Mouse (Mus musculus): ENCODE data around the gene Lrch1. TPM values are rescaled to one million over a fixed set of nuclear protein-coding genes. Genes with fewer than 3 reads are reported as not detected.

Gene Lrch1
- total and polyA plus RNA-seq, 3 experiments: 2.8 to 6.1 TPM; not detected in 1

DNA sequence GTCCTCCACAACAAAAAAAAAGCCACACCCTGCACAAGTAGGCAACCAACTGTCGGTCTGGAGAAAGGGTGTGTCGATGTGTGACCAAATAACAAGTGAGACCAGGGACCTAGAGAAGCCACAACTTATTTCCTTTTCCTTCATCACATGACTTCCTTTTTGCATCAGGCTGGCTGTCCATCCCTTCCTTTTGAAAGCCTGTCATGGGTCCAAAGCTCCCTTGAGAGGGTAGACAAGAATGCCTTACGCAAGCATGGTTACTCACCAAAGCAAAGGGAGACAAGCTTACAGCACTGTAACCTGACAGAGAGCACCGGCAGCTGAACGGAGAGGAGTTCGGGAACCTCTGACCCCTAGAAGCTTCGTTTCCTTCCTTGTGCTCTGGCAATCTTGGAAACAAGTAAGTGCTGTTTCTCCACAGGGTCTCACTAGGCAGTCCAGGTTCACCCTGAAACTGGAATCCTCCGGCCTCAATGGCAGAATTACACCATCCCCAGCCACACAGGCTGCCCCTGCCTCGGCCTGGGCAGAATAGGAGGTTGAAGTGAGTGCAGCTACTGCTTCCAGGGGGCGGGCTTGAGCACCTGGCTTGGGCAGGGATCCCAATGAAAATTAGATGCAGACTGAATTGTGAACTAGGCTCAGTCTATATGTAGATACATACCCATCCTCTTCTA is 150.2 kb downstream of the Lrch1 start:
- Histone ChIP-seq H3K27me3 (ENCODE audit: control insufficient read depth in 1 of 2, insufficient read depth in 2 of 2, low read length in 2 of 2) (no peaks in the 10 kb centered on the region), H3K9ac (ENCODE audit: control insufficient read depth, low read depth, low read length, poor library complexity, severe bottlenecking) (no peak overlapping the region), H3K4me1 (ENCODE audit: control insufficient read depth in 1 of 2, insufficient read depth in 2 of 2, low read length in 2 of 2) (no peaks in the 10 kb centered on the region), H3K36me3 (ENCODE audit: control insufficient read depth in 1 of 2, insufficient read depth in 2 of 2, low read length in 2 of 2) (peaks cover 0 to 2% of the 10 kb centered on the region in 2 experiments; a peak in 1 of 4 replicates), H3K4me3 (ENCODE audit: control insufficient read depth in 1 of 2, insufficient read depth in 1 of 2, low read depth in 2 of 2, low read length in 2 of 2) (no peak overlapping the region), H3K79me2 (ENCODE audit: control insufficient read depth, insufficient read depth, low read length, poor library complexity) (no peaks in the 10 kb centered on the region), H3K9me3 (replicated peaks; ENCODE audit: insufficient read depth, low read length) (no peaks in the 10 kb centered on the region), H3K27ac (ENCODE audit: control insufficient read depth, low read depth, low read length) (no peak overlapping the region)
- no peak for DNase-seq (ENCODE audit: low read depth, low spot score)
- no peak for TF ChIP-seq SIN3A (IDR thresholded peaks at IDR 0.05; ENCODE audit: low read length)

GRCm38 (mm10) chr14:74794931-74795330 is 152.7 kb downstream of the Lrch1 start:
- no peak overlapping the region for H3K9ac ChIP-seq (ENCODE audit: control insufficient read depth, low read depth, low read length, poor library complexity, severe bottlenecking)
- no peak for TF ChIP-seq TAL1 (IDR thresholded peaks at IDR 0.05; ENCODE audit: low read length)
- TF ChIP-seq POLR2AphosphoS5 (IDR thresholded peaks at IDR 0.05; ENCODE audit: borderline replicate concordance, low read depth, low read length): no peak
- no peaks in the 10 kb centered on the region for H3K4me1 ChIP-seq (ENCODE audit: control insufficient read depth in 1 of 2, insufficient read depth in 2 of 2, low read length in 2 of 2)
- H3K27ac ChIP-seq (ENCODE audit: control insufficient read depth, low read depth, low read length): no peak overlapping the region
- no peaks in the 10 kb centered on the region for H3K79me2 ChIP-seq (ENCODE audit: control insufficient read depth, insufficient read depth, low read length, poor library complexity)
- no peaks in the 10 kb centered on the region for H3K36me3 ChIP-seq (ENCODE audit: control insufficient read depth in 1 of 2, insufficient read depth in 2 of 2, low read length in 2 of 2)
- no peak overlapping the region for H3K4me3 ChIP-seq (ENCODE audit: control insufficient read depth in 1 of 2, insufficient read depth in 1 of 2, low read depth in 2 of 2, low read length in 2 of 2)
- H3K9me3 ChIP-seq (replicated peaks; ENCODE audit: insufficient read depth, low read length): no peaks in the 10 kb centered on the region
- no peaks in the 10 kb centered on the region for H3K27me3 ChIP-seq (ENCODE audit: control insufficient read depth in 1 of 2, insufficient read depth in 2 of 2, low read length in 2 of 2)
- DNase-seq (ENCODE audit: low read depth, low spot score): no peak

DNA sequence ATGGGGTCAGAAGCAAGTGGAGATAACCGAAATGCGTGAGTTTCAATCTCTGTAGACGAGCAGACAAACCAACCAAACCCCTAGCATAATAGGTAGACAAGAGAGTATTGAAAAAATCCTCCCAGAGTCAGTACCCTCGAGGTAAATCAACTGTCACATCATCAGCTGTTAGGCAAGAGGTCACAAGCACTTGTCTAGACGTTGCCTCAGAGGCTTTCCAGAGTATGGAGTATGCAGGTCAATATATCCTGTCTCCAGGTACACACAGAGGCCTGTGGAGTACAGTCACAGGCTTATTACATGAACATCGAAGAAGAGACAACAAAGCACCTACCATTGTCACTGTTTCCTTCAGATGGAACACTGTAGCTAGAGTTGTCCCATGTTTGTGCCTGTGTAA is 154.9 kb downstream of the Lrch1 start:
- no peak overlapping the region for H3K27ac ChIP-seq (ENCODE audit: control insufficient read depth, low read depth, low read length)
- H3K36me3 ChIP-seq (ENCODE audit: control insufficient read depth in 1 of 2, insufficient read depth in 2 of 2, low read length in 2 of 2): no peaks in the 10 kb centered on the region
- H3K9me3 ChIP-seq (replicated peaks; ENCODE audit: insufficient read depth, low read length): no peaks in the 10 kb centered on the region
- H3K9ac ChIP-seq (ENCODE audit: control insufficient read depth, low read depth, low read length, poor library complexity, severe bottlenecking): no peak overlapping the region
- no peaks in the 10 kb centered on the region for H3K79me2 ChIP-seq (ENCODE audit: control insufficient read depth, insufficient read depth, low read length, poor library complexity)
- H3K4me3 ChIP-seq (ENCODE audit: control insufficient read depth in 1 of 2, insufficient read depth in 1 of 2, low read depth in 2 of 2, low read length in 2 of 2): no peak overlapping the region
- no peak for TF ChIP-seq NELFE (IDR thresholded peaks at IDR 0.05; ENCODE audit: low read depth, low read length)
- no peak for TF ChIP-seq MXI1 (IDR thresholded peaks at IDR 0.05; ENCODE audit: low read depth, low read length)
- TF ChIP-seq KAT2A (conservative IDR thresholded peaks at IDR 0.05; ENCODE audit: low read depth, low read length): no peak
- TF ChIP-seq ZNF384 (IDR thresholded peaks at IDR 0.05; ENCODE audit: low read depth, low read length): no peak
- TF ChIP-seq ELF1 (IDR thresholded peaks at IDR 0.05; ENCODE audit: low read depth, low read length): no peak
- no peaks in the 10 kb centered on the region for H3K4me1 ChIP-seq (ENCODE audit: control insufficient read depth in 1 of 2, insufficient read depth in 2 of 2, low read length in 2 of 2)
- DNase-seq (ENCODE audit: low read depth, low spot score): no peak
- H3K27me3 ChIP-seq (ENCODE audit: control insufficient read depth in 1 of 2, insufficient read depth in 2 of 2, low read length in 2 of 2): no peaks in the 10 kb centered on the region

DNA sequence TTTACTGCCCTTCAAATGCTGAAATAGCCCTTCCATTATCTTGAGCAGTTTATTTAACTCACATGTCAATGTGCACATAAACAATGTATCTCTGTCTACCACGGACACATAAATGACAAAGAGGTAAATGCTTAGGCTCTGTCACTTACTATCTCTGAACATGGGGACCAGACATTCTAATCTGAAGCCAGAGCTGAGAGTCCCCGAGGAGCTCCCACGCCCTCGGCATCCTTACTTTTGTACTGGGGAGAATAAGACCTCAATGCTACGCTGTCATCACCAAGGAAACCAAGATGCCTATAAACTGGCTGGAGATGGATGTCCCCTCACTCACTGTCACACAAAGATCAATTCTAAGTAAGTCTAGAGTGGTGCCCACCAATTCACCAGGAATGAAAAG is 157.1 kb downstream of the Lrch1 start:
- Histone ChIP-seq H3K36me3 (ENCODE audit: control insufficient read depth in 1 of 2, insufficient read depth in 2 of 2, low read length in 2 of 2) (no peaks in the 10 kb centered on the region), H3K4me1 (ENCODE audit: control insufficient read depth in 1 of 2, insufficient read depth in 2 of 2, low read length in 2 of 2) (no peaks in the 10 kb centered on the region), H3K79me2 (ENCODE audit: control insufficient read depth, insufficient read depth, low read length, poor library complexity) (no peaks in the 10 kb centered on the region), H3K27me3 (ENCODE audit: control insufficient read depth in 1 of 2, insufficient read depth in 2 of 2, low read length in 2 of 2) (no peaks in the 10 kb centered on the region), H3K27ac (ENCODE audit: control insufficient read depth, low read depth, low read length) (no peak overlapping the region), H3K9ac (ENCODE audit: control insufficient read depth, low read depth, low read length, poor library complexity, severe bottlenecking) (no peak overlapping the region), H3K9me3 (replicated peaks; ENCODE audit: insufficient read depth, low read length) (no peaks in the 10 kb centered on the region), H3K4me3 (ENCODE audit: control insufficient read depth in 1 of 2, insufficient read depth in 1 of 2, low read depth in 2 of 2, low read length in 2 of 2) (no peak overlapping the region)
- no peak for TF ChIP-seq EP300 (IDR thresholded peaks at IDR 0.05; ENCODE audit: low read depth in 1 of 2, low read length in 2 of 2)
- no peak for TF ChIP-seq MAZ (IDR thresholded peaks at IDR 0.05; ENCODE audit: low read depth, low read length)
- no peak for TF ChIP-seq TAL1 (IDR thresholded peaks at IDR 0.05; ENCODE audit: low read length)
- no peak for TF ChIP-seq ZMIZ1 (IDR thresholded peaks at IDR 0.05; ENCODE audit: low read depth, low read length)
- no peak for TF ChIP-seq NRF1 (IDR thresholded peaks at IDR 0.05; ENCODE audit: insufficient read depth, low read depth, low read length, poor library complexity, severe bottlenecking)
- no peak for TF ChIP-seq MAX (IDR thresholded peaks at IDR 0.05; ENCODE audit: low read length)
- no peak for TF ChIP-seq BHLHE40 (IDR thresholded peaks at IDR 0.05; ENCODE audit: borderline replicate concordance, low read depth, low read length)
- no peak for TF ChIP-seq TBP (IDR thresholded peaks at IDR 0.05; ENCODE audit: low read depth, low read length)
- TF ChIP-seq SMC3 (IDR thresholded peaks at IDR 0.05; ENCODE audit: low read depth, low read length): no peak
- TF ChIP-seq MEF2A (IDR thresholded peaks at IDR 0.05; ENCODE audit: extremely low read depth, insufficient replicate concordance, low read depth, low read length, poor library complexity, severe bottlenecking): no peak
- TF ChIP-seq CHD2 (IDR thresholded peaks at IDR 0.05; ENCODE audit: low read length): no peak
- no peak for DNase-seq (ENCODE audit: low read depth, low spot score)
